Mouse (Mus musculus) liver (tissue): ENCODE results near the gene Srrm4.
"Not testable (repeated sequence)": the region's sequence is repeated elsewhere in the genome, so short reads cannot be mapped to it uniquely, and the experiment has no call there.

Experiments used
- DNase-seq: peaks from one replicate; pipeline ENCODE4 v3.0.0-alpha.2; 2020; ENCODE audit warnings: mixed read lengths

Srrm4 gene

DNA sequence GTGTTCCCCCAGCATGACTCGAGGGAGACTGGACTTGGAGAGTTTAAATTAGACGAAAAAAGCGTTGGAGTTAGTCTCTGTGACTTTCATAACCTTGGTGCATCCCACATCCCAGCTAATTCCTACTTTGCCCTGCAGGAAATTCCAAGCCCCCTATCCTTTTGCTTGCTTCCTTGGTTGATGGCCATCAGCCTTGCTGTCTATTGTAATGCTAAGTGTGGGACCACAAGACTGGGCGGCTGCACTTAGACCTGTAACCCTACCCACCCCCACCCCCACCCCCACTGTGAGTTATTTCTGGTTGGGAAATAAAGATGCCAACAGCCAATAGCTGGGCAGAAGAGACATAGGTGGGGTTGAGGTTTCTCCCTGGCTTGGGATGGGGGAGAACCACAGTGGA lies 153.3 kb downstream of the Srrm4 start:
- no peak for DNase-seq

DNA sequence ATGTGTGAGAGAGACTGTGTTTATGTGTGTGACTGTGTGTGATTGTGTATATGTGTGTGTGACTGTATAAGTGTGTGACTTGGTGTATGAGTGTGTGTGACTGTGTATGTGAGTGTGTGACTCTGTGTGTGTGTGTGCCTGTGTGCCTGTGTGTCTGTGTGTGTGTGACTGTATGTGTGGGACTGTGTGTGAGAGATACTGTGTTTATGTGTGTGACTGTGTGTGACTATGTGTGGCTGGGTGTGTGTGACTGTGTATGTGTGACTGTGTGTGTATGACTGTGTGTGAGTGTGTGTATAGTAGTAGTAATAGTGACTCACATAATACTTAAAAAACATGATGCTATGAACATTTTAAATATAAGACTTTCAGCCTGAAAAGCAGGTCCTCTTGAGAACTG lies 155.5 kb downstream of the Srrm4 start:
- no peak for DNase-seq

DNA sequence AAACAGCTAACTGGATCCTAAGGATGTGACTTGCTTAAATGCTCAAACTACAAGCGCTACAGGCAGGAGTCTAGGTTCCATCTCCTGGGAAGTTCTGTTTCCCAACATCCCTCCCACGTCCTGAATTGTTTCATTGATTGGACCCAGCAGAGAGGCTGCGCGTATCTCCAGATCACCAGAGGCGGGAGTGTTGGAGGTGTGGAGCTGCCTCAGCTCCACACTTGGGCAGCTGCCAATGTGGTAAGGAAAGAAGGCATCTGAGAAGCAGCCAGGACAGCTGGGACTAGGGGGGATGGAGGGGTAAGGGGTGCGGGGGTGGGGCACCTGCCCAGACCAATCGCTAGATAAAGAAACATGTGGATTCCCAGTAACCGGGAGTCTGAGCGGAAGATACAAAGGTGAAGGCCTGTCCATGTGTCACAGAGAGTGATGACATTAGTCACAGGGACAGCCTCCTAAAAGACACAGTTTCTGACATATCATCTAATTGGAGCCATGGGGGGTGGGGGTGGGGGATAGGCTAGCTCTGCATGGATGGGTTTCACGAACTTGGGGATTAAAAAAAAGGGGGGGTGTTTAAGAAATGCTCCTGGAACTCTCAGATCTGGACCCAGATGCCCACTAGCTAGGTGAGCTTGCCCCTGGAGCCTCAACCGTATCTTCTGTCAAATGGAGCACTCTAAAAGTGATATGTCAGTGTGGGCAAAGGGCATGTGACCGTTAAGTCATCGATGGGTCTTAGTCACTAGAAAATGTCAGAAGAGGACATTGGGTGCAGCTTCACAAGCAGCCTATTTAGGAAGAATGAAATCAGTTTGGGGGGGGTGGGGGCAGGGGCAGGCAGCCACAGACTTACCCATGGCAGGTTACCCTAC lies 156.4 kb downstream of the Srrm4 start:
- no peak for DNase-seq

DNA sequence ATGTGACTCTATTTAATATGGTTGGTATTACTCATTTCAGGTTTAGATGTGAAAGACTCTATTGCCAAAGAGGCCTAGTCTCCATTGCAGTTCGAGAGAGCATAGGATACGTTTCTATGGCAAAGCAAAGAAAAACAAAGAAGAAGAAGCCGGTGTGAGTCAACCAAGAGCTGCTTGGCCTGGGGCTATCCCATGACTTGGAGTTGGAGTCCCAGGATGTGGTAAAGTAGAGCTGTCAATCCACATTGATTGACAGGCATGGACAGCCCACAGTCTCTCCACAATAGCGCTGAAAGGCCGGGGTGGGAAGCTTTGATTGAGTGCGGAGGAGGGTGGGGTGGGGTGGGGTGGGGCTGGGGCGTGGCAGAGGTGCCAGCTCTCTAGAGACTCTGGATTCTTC lies 158.7 kb downstream of the Srrm4 start:
- DNase-seq, result no peak

DNA sequence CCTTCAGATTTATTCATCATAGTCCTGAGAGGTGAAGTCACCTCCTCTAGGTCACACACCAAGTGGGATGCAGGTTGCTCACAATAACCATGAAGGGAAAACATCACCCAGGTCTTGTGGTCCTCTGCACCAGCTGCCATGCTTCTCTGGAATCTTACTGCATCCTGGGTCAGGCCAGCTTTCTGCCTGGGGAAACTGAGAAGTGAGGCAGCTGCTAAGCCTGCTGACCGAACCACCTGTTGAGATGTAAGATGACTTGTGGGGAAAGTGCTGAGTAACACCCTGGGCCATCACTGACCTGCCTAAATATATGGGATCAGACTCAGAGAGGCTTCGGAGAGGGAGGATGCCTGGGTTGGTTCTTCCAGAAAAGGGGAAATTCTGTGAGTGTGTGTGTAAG lies 164.9 kb downstream of the Srrm4 start:
- no peak for DNase-seq

DNA sequence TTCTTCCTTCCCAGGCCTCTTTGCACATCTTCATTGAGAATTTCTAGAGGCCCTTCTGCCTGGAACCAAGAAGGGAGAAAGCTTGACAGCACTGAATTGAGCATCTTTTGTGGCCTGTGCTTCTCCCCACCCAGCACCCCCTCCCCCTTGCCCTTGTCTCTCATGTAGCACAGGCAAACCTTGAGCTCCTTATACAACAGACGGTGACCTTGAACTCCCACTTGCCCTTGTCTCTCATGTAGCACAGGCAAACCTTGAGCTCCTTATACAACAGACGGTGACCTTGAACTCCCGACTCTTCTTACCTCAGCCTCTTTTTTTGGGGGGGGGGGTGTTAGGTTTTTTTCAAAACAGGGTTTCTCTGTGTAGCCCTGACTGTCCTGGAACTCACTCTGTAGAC lies 165.9 kb downstream of the Srrm4 start:
- not testable (repeated sequence) for DNase-seq

DNA sequence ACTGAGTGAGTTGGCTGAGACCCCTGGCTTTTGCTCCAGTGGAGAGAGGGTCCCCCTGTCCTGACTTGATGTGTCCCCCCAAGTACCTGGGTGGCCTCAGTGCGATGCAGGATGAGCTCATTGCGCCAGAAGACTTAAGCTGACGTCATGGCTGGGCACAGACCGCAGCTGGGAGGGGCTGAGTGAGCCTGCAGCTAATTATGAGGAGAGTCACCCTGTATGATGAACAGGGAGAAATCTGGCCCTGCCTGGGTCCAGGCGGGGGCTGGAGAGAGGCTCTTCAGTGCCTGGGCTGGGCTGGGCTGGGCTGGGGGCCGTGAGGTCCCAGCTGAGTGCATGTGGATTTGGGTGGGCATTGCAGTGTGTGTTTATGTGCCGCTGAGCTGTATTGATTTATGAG lies 166.3 kb downstream of the Srrm4 start:
- no peak for DNase-seq

DNA sequence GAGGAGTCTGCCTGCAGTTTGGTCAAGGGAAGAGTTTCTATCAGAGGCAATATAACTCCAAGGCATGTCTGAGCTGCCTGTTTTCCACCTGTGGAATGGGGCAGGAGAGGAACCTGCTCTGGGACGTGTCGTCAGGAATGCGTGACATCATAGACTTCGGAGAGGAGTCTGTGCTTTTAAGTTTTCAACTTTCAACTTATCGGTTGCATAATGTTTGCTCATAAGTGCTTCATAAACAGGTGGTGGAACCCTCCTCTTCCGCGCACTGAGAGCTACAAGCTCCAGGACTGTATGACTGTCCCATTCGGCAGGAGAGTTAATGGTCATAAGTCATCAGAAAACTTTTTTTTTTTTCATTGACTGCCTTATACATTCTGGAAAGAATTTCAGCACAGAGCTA lies 167.9 kb downstream of the Srrm4 start:
- no peak for DNase-seq

DNA sequence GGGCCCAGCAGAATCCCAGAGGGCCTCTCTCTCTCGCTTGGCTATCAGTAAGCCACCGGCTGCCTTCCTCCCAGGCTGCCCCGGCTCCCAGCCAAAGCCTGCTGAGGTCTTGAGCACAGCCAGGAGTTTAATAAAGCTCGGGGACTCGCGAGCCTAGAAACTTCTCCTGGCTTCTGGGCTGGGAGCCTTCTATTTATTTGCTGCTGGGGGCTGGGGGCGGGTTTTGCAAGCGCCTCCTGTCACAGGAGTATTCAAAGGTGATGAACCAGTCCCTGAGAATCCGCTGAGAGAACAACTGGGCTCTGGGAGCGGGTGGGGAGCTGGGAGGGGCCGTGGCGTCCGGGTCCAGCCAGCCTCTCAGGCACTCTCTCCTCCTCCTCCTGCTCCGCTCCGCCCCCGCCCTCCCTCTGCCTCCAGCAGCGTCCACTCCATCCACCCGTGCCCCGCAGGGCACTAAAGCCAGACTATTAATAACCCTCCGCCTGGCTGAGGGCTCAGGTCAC lies 168.9 kb downstream of the Srrm4 start, which contains the start of gene Hspb8:
Gene Hspb8 (minus strand): TSS at position 166 of the 503 bp plus-strand sequence.
- peak; percentile 64 for DNase-seq

DNA sequence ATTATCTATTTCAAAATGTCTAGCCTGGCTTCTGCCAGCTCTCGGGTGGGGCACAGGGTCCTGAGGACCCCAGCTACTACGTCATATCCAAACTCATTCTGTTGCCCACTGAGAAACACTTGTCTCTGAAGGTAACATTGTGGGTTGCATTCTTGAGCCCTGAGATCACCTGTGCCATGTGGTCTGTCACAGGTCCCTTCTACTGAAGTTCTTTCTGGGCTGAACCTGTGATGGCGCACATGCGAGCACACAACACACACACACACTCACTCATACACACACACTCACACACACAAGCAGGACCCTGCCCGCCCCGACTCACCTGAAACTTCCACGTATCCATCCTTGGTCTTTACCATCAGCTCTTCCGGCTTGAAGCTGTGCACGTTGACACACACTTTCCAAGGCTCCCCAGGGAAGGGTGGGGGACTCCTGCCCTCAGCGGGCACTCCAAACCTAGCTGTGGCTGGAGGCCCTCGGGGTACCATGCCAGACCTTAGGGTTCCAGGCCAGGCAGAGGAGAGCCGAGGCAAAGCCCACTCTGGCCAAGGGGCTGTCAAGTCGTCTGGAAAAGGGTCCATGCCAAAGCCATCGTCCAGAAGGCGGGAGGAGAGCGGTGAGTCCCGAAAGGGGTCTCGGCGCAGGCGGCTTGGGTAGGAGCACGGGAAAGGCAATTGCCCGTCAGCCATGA lies 169.7 kb downstream of the Srrm4 start:
- DNase-seq, result no peak

DNA sequence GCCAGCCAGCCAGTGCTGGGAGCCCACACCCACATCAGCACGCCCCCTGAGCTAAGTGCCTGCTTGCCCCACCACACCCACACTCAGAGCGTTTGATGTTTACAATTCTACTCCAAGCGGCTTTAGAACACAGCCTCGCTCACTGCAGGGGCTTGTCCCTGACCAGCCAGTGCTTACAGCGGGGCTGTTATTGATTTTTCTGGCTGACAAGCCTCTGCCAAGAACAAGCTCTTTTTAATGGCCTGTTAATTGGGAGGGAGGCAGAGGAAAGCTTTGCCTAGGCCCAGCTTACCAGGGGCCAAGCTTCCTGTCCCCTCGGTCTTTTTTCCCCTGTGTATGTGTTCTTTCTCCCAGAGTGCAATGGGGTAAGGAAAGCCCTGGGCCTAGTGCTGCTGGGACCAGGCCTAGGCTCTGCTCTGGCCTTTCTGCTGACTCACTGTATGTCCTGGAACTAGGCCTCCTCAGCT lies 170.8 kb downstream of the Srrm4 start:
- peak; percentile 40 for DNase-seq

DNA sequence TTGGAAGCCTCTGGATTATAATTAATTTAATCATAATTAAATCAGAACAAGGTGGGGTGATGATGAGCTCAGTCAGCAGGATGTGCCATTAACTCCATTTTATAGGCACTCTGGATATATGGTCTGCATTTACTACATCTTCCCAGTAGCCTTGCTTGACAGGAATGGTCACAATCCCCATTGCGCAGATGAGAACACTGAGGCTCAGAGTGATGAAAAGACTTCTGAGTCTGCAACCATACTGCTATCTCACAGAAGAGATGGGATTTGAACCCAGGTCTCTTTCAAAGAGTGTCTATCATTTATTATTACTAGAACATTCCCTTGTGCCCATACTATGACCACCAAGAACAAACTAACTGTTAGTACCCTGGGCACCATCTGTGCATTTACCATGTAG lies 171.4 kb downstream of the Srrm4 start:
- no peak for DNase-seq

DNA sequence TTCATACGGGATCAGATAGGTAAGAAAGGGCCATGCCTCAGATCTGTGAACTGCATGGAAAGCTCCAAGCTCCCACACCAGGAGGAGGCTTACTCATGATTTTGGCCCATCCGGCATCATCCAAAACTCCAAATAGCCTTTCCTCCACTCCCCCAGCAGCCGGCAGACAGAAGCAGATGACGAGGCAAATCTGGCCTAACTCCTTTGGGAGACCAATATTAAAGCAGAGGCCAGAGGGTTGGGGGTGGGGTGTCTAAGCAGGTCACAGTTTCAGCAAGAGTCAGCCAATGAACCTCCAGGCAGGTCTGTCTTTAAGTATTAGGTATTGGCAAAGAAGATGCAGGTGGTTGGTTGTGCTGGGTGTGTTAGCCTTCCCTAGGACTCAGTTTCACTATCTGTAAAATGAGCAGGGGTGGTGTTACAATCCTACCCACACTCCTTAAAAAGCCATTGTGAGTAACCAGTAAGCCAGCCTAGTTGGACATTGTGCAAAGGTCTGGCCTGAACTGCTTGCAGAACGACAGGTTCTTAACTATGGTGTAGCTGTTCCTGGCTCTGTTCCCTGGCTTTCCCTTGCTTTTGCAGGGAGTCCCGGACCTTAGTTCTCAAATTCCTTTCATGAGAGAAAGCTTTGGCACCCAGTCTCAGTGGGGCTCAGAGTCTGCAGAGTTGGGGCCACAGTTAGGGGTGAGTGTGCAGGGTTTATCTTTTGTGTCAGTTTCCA lies 172.1 kb downstream of the Srrm4 start:
- no peak for DNase-seq

DNA sequence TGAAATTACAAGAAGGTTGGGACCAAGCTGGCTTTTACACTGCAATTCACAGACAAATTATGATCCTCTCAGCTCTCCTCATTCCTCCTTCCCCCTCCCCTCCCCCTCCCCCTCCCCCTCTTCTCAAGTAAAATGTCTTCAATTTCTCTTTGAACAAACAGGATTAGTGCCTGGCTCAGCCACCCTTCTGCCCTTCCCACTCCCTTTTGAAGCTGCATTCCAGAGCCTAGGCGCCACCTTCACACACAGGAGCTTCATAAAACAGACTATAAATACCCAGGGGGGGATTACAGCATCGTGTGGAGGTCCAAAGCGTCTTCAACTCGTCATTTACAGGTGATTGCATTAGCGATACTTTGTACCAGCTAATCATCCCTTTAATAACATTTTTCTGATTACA lies 175.4 kb downstream of the Srrm4 start:
- no peak for DNase-seq

DNA sequence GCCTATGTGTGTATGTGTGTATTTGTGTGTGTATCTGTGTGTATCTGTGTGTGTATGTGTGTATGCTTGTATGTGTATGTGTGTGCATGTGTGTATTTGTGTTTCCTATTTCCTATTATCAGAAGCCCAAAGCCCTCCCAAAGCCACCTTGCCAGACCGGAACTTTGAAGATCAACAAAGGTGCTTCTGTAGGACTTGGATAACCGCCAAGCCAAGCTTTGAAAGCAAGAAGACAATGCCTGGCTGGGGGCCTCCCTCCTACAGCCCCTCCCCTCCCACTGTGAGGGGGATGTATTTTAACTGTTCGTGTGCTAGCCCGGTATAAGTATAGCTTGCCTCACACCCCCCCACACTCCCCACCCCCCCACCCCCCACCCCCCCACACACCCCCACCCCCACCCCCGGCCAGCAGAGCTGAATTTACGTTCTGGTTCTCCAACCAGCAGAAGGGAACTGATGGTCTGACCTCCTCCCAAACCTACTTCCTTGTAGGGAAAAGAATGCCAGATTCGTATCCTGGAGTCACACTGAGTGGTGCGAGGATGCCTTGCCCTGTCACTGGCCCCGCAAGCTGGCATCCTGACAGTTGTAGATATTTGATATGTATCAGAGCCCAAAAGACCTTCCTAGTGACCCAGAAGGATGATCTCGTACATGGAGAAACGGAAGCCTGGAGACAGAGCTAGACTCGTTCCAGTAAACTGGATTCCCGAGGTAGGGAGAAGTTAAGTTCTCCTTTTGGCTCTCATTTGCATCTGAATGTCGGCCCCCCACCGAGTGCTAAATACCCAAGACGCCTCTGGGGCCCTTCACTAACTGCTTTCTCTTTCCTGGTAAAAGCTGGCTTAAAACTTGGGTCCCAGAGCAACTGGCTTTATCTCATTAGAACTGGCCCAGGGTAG lies 181.7 kb downstream of the Srrm4 start:
- DNase-seq, result no peak

DNA sequence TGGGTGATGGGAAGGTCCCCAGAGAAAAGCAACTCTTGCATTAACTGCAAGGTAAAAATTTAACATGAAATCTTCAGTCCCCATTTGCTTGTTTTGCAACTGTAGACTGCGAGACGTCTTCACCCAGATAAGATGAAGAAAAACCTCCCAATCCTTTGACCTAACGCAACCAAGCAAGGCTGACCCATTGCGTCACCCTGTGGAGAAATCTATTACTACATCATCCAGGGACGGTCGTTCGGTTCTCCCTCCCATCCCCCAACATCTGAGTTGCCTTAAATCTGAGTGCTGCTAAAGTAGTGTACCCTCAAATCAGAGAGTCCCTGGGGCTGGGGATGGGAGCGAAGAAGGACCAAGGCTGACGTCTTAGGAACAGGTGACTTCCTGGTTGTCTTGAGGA lies 182.7 kb downstream of the Srrm4 start:
- no peak for DNase-seq

DNA sequence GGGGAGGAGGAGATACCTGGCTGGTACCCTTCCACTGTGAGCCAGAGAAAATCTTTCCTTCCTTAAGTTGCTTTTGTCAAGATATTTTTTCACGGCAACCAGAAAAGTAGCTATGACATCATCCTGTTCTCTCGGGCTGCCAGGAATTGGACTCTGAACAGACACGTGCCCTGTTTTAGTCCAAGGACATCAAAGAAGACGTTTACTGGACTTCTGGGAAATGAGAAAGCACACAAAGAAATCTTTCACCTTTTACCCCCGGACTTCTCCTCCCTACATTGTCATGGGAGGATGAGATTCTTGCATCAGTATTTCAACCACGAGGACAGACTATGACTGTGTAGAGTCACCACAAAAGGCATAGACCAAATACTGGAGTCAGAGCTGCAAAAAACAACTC lies 183.7 kb downstream of the Srrm4 start:
- no peak for DNase-seq

DNA sequence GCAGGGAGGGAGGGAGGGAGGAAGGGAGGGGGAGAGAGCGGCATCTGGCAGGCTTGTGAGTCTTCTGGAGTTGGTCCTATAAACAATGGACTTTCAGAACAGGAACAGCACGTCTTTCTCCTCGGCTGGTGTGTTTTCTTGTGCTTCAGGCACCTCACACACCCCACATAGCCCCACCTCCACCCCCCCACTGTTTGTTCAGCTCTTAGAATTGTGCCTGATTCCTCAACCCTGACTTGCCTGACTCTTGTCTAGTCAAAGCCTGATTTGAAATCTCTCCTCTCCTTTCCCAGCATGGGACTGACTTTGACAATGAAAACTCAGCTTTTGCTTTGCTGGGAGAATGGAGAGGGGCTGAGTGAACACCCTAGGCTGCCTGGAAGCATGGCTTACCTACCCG lies 184.3 kb downstream of the Srrm4 start:
- no peak for DNase-seq

DNA sequence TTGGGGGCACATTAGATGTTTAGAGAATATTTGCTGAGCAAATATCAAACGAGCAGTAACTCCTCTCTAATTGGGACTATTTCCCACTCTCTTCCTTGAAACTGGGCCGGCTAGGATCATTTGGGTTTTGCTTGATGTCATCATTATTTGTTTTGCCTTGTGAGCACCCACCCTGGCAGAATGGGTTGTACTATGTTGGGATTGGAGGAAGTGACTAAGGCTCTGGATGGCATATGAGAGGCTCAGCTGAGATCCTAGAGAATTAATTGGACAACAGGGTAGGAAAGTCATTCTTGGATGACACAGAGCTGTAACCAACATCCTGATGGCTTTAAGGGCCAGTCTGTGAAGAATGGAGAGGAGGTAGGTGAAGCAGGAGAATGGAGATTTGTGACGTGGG lies 185.1 kb downstream of the Srrm4 start:
- DNase-seq, result no peak

DNA sequence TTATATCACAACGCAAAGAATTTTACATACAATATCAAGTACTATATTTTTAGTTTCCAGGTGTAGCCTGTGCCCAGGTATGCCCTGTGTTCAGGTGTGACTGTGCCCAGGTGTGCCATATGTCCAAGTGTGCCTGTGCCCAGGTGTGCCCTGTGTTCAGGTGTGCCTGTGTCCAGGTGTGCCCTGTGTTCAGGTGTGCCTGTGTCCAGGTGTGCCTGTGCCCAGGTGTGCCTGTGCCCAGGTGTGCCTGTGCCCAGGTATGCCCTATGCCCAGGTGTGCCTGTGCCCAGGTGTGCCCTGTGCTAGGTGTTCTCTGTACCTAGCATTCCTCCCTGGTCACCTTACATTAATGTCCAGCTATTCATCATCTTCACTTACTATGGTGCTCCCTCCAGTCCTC lies 185.7 kb downstream of the Srrm4 start:
- no peak for DNase-seq

DNA sequence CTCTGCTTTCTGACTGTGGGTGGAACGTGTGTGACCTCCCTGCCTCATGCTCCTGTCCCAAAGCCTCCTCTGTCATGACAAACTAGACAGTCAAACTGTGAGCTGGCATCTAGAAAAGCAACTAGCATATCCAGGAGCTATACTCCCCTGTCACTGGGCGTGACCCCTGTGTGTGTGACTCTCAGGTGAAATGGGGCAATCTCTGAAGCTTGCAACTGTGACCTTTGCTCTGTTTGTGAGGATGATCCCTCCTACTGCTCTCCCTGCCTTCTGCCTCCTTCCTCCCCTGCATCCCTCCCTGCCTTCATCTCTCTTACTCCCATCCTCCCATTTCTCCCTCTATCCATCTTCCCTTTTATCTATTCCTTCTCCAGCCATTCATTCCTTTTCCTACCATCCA lies 187.6 kb downstream of the Srrm4 start:
- no peak for DNase-seq

DNA sequence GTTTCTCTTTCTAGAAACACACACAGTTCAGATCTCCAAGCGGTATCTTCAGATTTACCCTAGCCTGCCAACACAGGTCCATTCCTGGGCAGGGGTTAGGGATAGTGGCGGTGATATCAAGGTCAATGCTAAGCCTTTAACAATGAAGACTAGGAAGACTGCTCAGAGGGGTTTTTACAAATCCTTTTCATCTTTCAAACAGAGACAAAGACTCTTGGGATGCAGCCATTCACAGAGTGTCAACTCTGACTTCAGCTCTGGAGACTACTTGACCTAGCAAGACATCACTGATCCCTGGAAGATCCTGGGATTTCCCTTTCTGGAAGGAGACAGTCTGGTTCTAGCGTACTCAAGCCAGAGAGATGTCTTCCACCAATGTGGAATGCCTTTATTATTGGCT lies 190.8 kb downstream of the Srrm4 start:
- no peak for DNase-seq
